Mouse (Mus musculus): Measurements from ENCODE around the gene Hibadh. TPM values are rescaled to one million over a fixed set of nuclear protein-coding genes. Genes with fewer than 3 reads are reported as not detected.

Gene Hibadh
- polyA plus RNA-seq, 1 experiment from 2014 or later = 116 TPM

GRCm38 (mm10) chr6:52562994-52563393 is 77.2 kb downstream of the Hibadh start:
- H3K36me3 ChIP-seq (ENCODE audit: control insufficient read depth, insufficient read depth, low read length) = no peaks in the 10 kb centered on the region
- H3K27ac ChIP-seq (ENCODE audit: low read length) = no peak overlapping the region
- H3K9ac ChIP-seq (ENCODE audit: low read length) = no peak overlapping the region
- no peaks in the 10 kb centered on the region for H3K4me1 ChIP-seq (ENCODE audit: control insufficient read depth, insufficient read depth, low read length)
- H3K27me3 ChIP-seq (ENCODE audit: control insufficient read depth, insufficient read depth, low read length) = no peaks in the 10 kb centered on the region
- H3K4me3 ChIP-seq (replicated peaks; ENCODE audit: low read length) = no peak overlapping the region
- H3K4me2 ChIP-seq (ENCODE audit: low read depth, low read length) = no peak overlapping the region
- no peaks in the 10 kb centered on the region for H3K9me3 ChIP-seq (replicated peaks; ENCODE audit: control insufficient read depth, low read length)
- 88% methylated on average over 4 of the region's 4 CpGs for WGBS
- ATAC-seq (ENCODE audit: insufficient read depth, low FRiP score) = no peak

- Histone ChIP-seq H3K4me3 (replicated peaks; ENCODE audit: low read length) (no peak overlapping the region), H3K36me3 (ENCODE audit: control insufficient read depth, insufficient read depth, low read length) (no peaks in the 10 kb centered on the region), H3K9me3 (replicated peaks; ENCODE audit: control insufficient read depth, low read length) (no peaks in the 10 kb centered on the region), H3K27me3 (ENCODE audit: control insufficient read depth, insufficient read depth, low read length) (no peaks in the 10 kb centered on the region), H3K4me1 (ENCODE audit: control insufficient read depth, insufficient read depth, low read length) (no peaks in the 10 kb centered on the region), H3K9ac (ENCODE audit: low read length) (no peak overlapping the region), H3K4me2 (ENCODE audit: low read depth, low read length) (no peak overlapping the region), H3K27ac (ENCODE audit: low read length) (no peak overlapping the region)
- WGBS = 67% methylated on average over 3 of the region's 3 CpGs
- no peak for ATAC-seq (ENCODE audit: insufficient read depth, low FRiP score)
These were observed 81.1 kb downstream of the Hibadh start for GRCm38 (mm10) chr6:52559041-52559440.

GRCm38 (mm10) chr6:52544376-52544775 is 95.8 kb downstream of the Hibadh start:
- H3K4me1 ChIP-seq (ENCODE audit: control insufficient read depth, insufficient read depth, low read length) = no peaks in the 10 kb centered on the region
- WGBS = 42% methylated on average over 4 of the region's 4 CpGs
- H3K9me3 ChIP-seq (replicated peaks; ENCODE audit: control insufficient read depth, low read length) = no peaks in the 10 kb centered on the region
- no peaks in the 10 kb centered on the region for H3K27me3 ChIP-seq (ENCODE audit: control insufficient read depth, insufficient read depth, low read length)
- no peak overlapping the region for H3K9ac ChIP-seq (ENCODE audit: low read length)
- H3K27ac ChIP-seq (ENCODE audit: low read length) = no peak overlapping the region
- H3K36me3 ChIP-seq (ENCODE audit: control insufficient read depth, insufficient read depth, low read length) = peaks cover 5% of the 10 kb centered on the region; the same call in 1 of the 2 replicates
- H3K4me3 ChIP-seq (replicated peaks; ENCODE audit: low read length) = no peak overlapping the region
- ATAC-seq (ENCODE audit: insufficient read depth, low FRiP score) = no peak
- H3K4me2 ChIP-seq (ENCODE audit: low read depth, low read length) = no peak overlapping the region

- Histone ChIP-seq H3K9ac (ENCODE audit: low read length) (no peak overlapping the region), H3K4me1 (ENCODE audit: control insufficient read depth, insufficient read depth, low read length) (no peaks in the 10 kb centered on the region), H3K4me2 (ENCODE audit: low read depth, low read length) (no peak overlapping the region), H3K27ac (ENCODE audit: low read length) (no peak overlapping the region), H3K27me3 (ENCODE audit: control insufficient read depth, insufficient read depth, low read length) (no peaks in the 10 kb centered on the region), H3K9me3 (replicated peaks; ENCODE audit: control insufficient read depth, low read length) (no peaks in the 10 kb centered on the region; the same call in 1 of the 2 replicates), H3K36me3 (ENCODE audit: control insufficient read depth, insufficient read depth, low read length) (peaks cover 8% of the 10 kb centered on the region; the same call in 1 of the 2 replicates), H3K4me3 (replicated peaks; ENCODE audit: low read length) (no peak overlapping the region)
- 82% methylated on average over 5 of the region's 5 CpGs for WGBS
- ATAC-seq (ENCODE audit: insufficient read depth, low FRiP score) = no peak
These were observed 97.7 kb downstream of the Hibadh start for GRCm38 (mm10) chr6:52542464-52542863.

- Histone ChIP-seq H3K27ac (ENCODE audit: low read length) (no peak overlapping the region), H3K9me3 (replicated peaks; ENCODE audit: control insufficient read depth, low read length) (peaks cover 11% of the 10 kb centered on the region), H3K4me1 (ENCODE audit: control insufficient read depth, insufficient read depth, low read length) (no peaks in the 10 kb centered on the region), H3K36me3 (ENCODE audit: control insufficient read depth, insufficient read depth, low read length) (peaks cover 5% of the 10 kb centered on the region; the same call in 1 of the 2 replicates), H3K9ac (ENCODE audit: low read length) (no peak overlapping the region), H3K4me3 (replicated peaks; ENCODE audit: low read length) (no peak overlapping the region), H3K27me3 (ENCODE audit: control insufficient read depth, insufficient read depth, low read length) (no peaks in the 10 kb centered on the region), H3K4me2 (ENCODE audit: low read depth, low read length) (no peak overlapping the region)
- ATAC-seq (ENCODE audit: insufficient read depth, low FRiP score) = no peak
- WGBS = 31% methylated on average over 2 of the region's 2 CpGs
These were observed 100.3 kb downstream of the Hibadh start for GRCm38 (mm10) chr6:52539911-52540310.

GRCm38 (mm10) chr6:52535072-52535704 is 105.0 kb downstream of the Hibadh start:
- Histone ChIP-seq H3K4me1 (ENCODE audit: control insufficient read depth, insufficient read depth, low read length) (no peaks in the 10 kb centered on the region), H3K27ac (ENCODE audit: low read length) (no peak overlapping the region), H3K9me3 (replicated peaks; ENCODE audit: control insufficient read depth, low read length) (peaks cover 11% of the 10 kb centered on the region), H3K36me3 (ENCODE audit: control insufficient read depth, insufficient read depth, low read length) (0 out of 2 replicates have a peak, but pooled peaks cover 5% of the 10 kb centered on the region), H3K4me2 (ENCODE audit: low read depth, low read length) (no peak overlapping the region), H3K27me3 (ENCODE audit: control insufficient read depth, insufficient read depth, low read length) (no peaks in the 10 kb centered on the region), H3K4me3 (replicated peaks; ENCODE audit: low read length) (no peak overlapping the region), H3K9ac (ENCODE audit: low read length) (no peak overlapping the region)
- no peak for ATAC-seq (ENCODE audit: insufficient read depth, low FRiP score)
- WGBS = 77% methylated on average over 11 of the region's 11 CpGs

- Histone ChIP-seq H3K4me1 (ENCODE audit: control insufficient read depth, insufficient read depth, low read length) (no peaks in the 10 kb centered on the region), H3K36me3 (ENCODE audit: control insufficient read depth, insufficient read depth, low read length) (no peaks in the 10 kb centered on the region), H3K9ac (ENCODE audit: low read length) (no peak overlapping the region), H3K27me3 (ENCODE audit: control insufficient read depth, insufficient read depth, low read length) (no peaks in the 10 kb centered on the region), H3K27ac (ENCODE audit: low read length) (no peak overlapping the region), H3K9me3 (replicated peaks; ENCODE audit: control insufficient read depth, low read length) (peaks cover 9% of the 10 kb centered on the region), H3K4me3 (replicated peaks; ENCODE audit: low read length) (no peak overlapping the region), H3K4me2 (ENCODE audit: low read depth, low read length) (no peak overlapping the region)
- ATAC-seq (ENCODE audit: insufficient read depth, low FRiP score) = no peak
- WGBS = 76% methylated on average over 8 of the region's 8 CpGs
These were observed 108.1 kb downstream of the Hibadh start for GRCm38 (mm10) chr6:52532144-52532492.

- Histone ChIP-seq H3K27ac (ENCODE audit: low read length) (no peak overlapping the region), H3K9me3 (replicated peaks; ENCODE audit: control insufficient read depth, low read length) (0 out of 2 replicates have a peak, but pooled peaks cover 3% of the 10 kb centered on the region), H3K4me1 (ENCODE audit: control insufficient read depth, insufficient read depth, low read length) (no peaks in the 10 kb centered on the region), H3K36me3 (ENCODE audit: control insufficient read depth, insufficient read depth, low read length) (no peaks in the 10 kb centered on the region), H3K27me3 (ENCODE audit: control insufficient read depth, insufficient read depth, low read length) (no peaks in the 10 kb centered on the region), H3K9ac (ENCODE audit: low read length) (no peak overlapping the region), H3K4me3 (replicated peaks; ENCODE audit: low read length) (no peak overlapping the region), H3K4me2 (ENCODE audit: low read depth, low read length) (no peak overlapping the region)
- no peak for ATAC-seq (ENCODE audit: insufficient read depth, low FRiP score)
- WGBS = 76% methylated on average over 19 of the region's 19 CpGs
These were observed 108.6 kb downstream of the Hibadh start for GRCm38 (mm10) chr6:52531366-52532143.

GRCm38 (mm10) chr6:52530861-52531260 is 109.3 kb downstream of the Hibadh start:
- H3K27ac ChIP-seq (ENCODE audit: low read length) = no peak overlapping the region
- no peak overlapping the region for H3K4me2 ChIP-seq (ENCODE audit: low read depth, low read length)
- no peak for ATAC-seq (ENCODE audit: insufficient read depth, low FRiP score)
- H3K4me1 ChIP-seq (ENCODE audit: control insufficient read depth, insufficient read depth, low read length) = no peaks in the 10 kb centered on the region
- no peaks in the 10 kb centered on the region for H3K36me3 ChIP-seq (ENCODE audit: control insufficient read depth, insufficient read depth, low read length)
- WGBS = 85% methylated on average over 10 of the region's 10 CpGs
- no peaks in the 10 kb centered on the region for H3K9me3 ChIP-seq (replicated peaks; ENCODE audit: control insufficient read depth, low read length)
- no peak overlapping the region for H3K4me3 ChIP-seq (replicated peaks; ENCODE audit: low read length)
- H3K9ac ChIP-seq (ENCODE audit: low read length) = no peak overlapping the region
- no peaks in the 10 kb centered on the region for H3K27me3 ChIP-seq (ENCODE audit: control insufficient read depth, insufficient read depth, low read length)
